Mouse (Mus musculus): ENCODE measurements around the gene Cttn.

GRCm38 (mm10) chr7:144492931-144493330, 22.1 kb upstream of the Cttn start:
- TF ChIP-seq POLR2A (IDR thresholded peaks at IDR 0.05; ENCODE audit: low read depth, low read length) (no peak), CTCF (IDR thresholded peaks at IDR 0.05; ENCODE audit: extremely low read depth, insufficient read depth, insufficient read length, insufficient replicate concordance) (no peak)
